Mouse (Mus musculus): ENCODE results near the gene Cpne9. TPM values are rescaled to one million over a fixed set of nuclear protein-coding genes. Genes with fewer than 3 reads are reported as not detected.

Gene Cpne9
- polyA plus RNA-seq, 1 experiment from 2014 or later: 2.6 TPM

DNA sequence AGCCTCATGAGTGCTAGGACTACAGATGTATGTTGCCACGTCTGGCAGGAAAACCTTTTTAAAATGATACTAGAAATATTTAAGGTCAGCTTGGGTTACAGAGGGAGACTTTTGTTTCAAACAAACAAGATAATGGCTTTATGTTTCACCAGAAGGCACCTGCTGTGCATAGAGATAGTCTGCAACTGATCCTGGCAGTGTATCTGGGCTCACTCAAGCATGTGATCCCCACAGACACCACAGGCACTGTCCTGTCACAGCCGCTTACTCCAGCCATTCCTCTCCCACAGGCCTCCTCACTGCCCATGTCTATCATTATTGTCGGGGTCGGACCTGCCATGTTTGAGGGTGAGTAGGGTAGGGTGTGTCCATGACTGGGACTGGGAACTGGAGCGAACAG lies 19.2 kb downstream of the Cpne9 start:
- Histone ChIP-seq H3K4me3 (ENCODE audit: low read depth, low read length) (no peak overlapping the region), H3K4me1 (ENCODE audit: control insufficient read depth, insufficient read depth, low read length) (no peaks in the 10 kb centered on the region), H3K27ac (ENCODE audit: low read depth, low read length) (no peak overlapping the region), H3K27me3 (ENCODE audit: control insufficient read depth, insufficient read depth, low read length) (no peaks in the 10 kb centered on the region), H3K36me3 (ENCODE audit: control insufficient read depth, insufficient read depth, low read length) (no peaks in the 10 kb centered on the region), H3K9me3 (ENCODE audit: control insufficient read depth, low read length) (no peaks in the 10 kb centered on the region), H3K9ac (replicated peaks; ENCODE audit: low read depth, low read length) (no peak overlapping the region), H3K4me2 (ENCODE audit: low read depth, low read length) (no peak overlapping the region)
- 84% methylated on average over 5 of the region's 5 CpGs for WGBS
- ATAC-seq (ENCODE audit: low read depth): no peak

DNA sequence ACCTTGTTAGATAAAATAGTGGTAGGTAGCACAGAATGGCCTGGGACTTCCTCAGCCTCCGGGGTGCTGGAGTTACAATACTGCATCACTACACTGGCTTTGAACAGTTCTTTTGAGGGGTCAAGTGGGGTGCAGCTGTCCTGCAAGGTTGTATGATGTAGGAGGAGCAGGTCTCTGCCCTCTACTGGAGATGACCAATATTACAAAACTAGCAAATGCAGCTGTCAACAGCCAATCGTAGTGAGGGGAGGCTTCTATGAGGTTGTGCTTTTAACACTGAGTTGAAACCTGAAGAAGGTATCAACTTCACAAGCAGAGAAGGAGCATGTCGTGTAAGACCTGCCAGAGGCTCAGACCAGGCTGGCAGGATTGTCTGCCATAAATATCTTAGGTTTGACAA lies 20.2 kb downstream of the Cpne9 start:
- no peak overlapping the region for H3K4me3 ChIP-seq (ENCODE audit: low read depth, low read length)
- no peak overlapping the region for H3K9ac ChIP-seq (replicated peaks; ENCODE audit: low read depth, low read length)
- H3K27ac ChIP-seq (ENCODE audit: low read depth, low read length): no peak overlapping the region
- WGBS: 28% methylated on average over 3 of the region's 3 CpGs
- H3K9me3 ChIP-seq (ENCODE audit: control insufficient read depth, low read length): no peaks in the 10 kb centered on the region
- H3K36me3 ChIP-seq (ENCODE audit: control insufficient read depth, insufficient read depth, low read length): no peaks in the 10 kb centered on the region
- no peaks in the 10 kb centered on the region for H3K4me1 ChIP-seq (ENCODE audit: control insufficient read depth, insufficient read depth, low read length)
- no peak overlapping the region for H3K4me2 ChIP-seq (ENCODE audit: low read depth, low read length)
- H3K27me3 ChIP-seq (ENCODE audit: control insufficient read depth, insufficient read depth, low read length): 0 out of 2 replicates have a peak, but pooled peaks cover 2% of the 10 kb centered on the region
- no peak for ATAC-seq (ENCODE audit: low read depth)

DNA sequence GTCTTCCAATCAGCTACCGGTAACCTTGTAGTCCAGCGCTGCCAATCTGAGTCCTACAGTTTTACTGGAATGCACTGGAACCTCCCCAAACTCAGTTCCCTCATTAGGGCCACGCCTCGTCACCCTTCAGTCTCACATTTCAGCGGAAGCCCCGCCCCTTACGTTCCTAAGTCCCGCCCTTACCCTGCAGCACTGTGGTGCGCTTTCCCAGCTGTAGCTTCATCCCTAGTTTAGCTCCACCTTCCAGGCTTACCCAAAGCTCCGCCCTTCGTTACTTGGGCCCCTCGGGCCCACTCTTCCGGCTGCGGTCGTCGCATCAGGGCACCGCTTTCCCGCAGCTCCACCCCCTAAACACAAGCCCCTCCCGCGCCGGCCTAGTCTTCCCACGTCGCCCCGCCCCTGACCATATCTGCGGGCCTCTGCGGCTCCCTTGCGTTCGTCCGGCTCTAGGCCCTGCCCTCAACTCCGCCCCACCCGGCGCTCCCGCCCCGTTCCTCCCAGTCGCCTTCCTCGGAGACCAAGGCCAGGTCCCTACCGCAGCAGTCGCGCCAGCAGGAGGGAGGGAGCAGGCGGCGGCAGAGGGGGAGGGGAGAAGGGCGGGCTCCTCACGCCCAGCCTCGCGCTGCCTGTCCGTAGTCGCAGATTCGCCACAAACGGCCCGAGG lies 24.3 kb downstream of the Cpne9 start:
- WGBS: under 1% methylated on average over 46 of the region's 50 CpGs
- peak overlapping the region; percentile 97 for H3K27ac ChIP-seq (ENCODE audit: low read depth, low read length)
- H3K9ac ChIP-seq (replicated peaks; ENCODE audit: low read depth, low read length): peak overlapping the region; percentile 83
- peak overlapping the region; percentile 92 for H3K4me3 ChIP-seq (ENCODE audit: low read depth, low read length)
- peak; percentile 98 for ATAC-seq (ENCODE audit: low read depth)
- H3K4me2 ChIP-seq (ENCODE audit: low read depth, low read length): peak overlapping the region; percentile 99
- no peaks in the 10 kb centered on the region for H3K9me3 ChIP-seq (ENCODE audit: control insufficient read depth, low read length)
- no peaks in the 10 kb centered on the region for H3K36me3 ChIP-seq (ENCODE audit: control insufficient read depth, insufficient read depth, low read length)
- peaks cover 11% of the 10 kb centered on the region for H3K4me1 ChIP-seq (ENCODE audit: control insufficient read depth, insufficient read depth, low read length)
- H3K27me3 ChIP-seq (ENCODE audit: control insufficient read depth, insufficient read depth, low read length): 0 out of 2 replicates have a peak, but pooled peaks cover 2% of the 10 kb centered on the region

DNA sequence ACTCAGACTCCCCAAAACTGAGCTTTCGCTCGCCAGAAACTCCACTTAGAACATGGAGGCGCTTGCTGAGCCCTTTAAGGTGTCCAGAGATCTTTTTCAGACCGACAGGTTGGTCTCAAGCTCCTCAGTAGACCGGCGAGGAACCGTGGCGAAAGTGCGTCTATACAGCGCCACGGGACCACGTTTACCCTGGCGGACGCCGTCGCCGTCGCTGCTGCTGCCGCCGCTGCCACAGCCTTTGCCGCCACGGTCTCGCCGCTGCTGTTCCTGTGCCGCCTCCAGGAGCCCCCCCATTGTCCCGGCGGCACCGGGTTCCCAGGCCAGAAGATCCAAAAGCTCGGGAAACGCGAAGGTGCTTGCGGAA lies 24.9 kb downstream of the Cpne9 start, which contains the start of gene Brpf1:
Gene Brpf1 (plus strand): TSS at position 152 of the 364 bp plus-strand sequence.
- peak; percentile 69 for ATAC-seq (ENCODE audit: low read depth)
- peak within 1 kb of the TSS; percentile 99 for H3K4me2 ChIP-seq (ENCODE audit: low read depth, low read length)

DNA sequence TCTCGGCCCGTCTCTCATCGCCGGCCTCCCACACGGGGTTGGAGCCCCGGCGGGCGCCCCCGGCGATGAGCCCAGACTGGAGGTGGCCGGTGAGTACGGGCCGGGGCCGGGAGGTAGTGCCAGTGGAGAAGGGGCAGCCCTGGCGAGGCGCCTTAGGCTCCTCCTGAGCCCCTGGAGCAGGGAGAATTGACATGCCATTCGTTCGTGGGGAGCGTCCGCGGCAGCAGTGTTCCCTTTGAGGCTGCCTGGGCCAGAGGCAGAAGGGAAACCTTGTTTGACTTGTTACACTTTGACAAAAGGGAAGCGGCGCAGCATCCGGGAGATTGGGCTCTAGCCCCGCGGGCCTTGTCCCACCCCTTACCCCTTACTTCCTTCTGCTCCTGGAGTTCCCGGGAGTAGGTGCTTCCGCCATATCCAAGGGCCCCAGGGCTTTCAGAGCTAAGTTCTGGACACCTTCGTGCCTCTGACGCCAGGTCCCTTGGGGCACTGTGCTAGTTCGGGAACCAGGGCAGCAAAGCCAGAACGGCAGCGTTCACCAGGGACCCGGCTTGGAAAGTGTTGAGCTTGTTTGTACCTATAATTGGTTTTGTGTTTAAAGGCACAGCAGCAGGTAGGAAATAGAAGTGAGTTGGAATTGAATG lies 25.5 kb downstream of the Cpne9 start:
- 0 out of 2 replicates have a peak, but pooled peaks cover 2% of the 10 kb centered on the region for H3K36me3 ChIP-seq (ENCODE audit: control insufficient read depth, insufficient read depth, low read length)
- H3K4me2 ChIP-seq (ENCODE audit: low read depth, low read length): peak overlapping the region; percentile 99
- peak overlapping the region; percentile 83 for H3K9ac ChIP-seq (replicated peaks; ENCODE audit: low read depth, low read length)
- peak; percentile 3; the same call in 1 of the 2 replicates for ATAC-seq (ENCODE audit: low read depth)
- H3K27me3 ChIP-seq (ENCODE audit: control insufficient read depth, insufficient read depth, low read length): 0 out of 2 replicates have a peak, but pooled peaks cover 2% of the 10 kb centered on the region
- WGBS: 1% methylated on average over 29 of the region's 34 CpGs
- H3K27ac ChIP-seq (ENCODE audit: low read depth, low read length): peak overlapping the region; percentile 97
- peaks cover 11% of the 10 kb centered on the region for H3K4me1 ChIP-seq (ENCODE audit: control insufficient read depth, insufficient read depth, low read length)
- peak overlapping the region; percentile 92 for H3K4me3 ChIP-seq (ENCODE audit: low read depth, low read length)
- no peaks in the 10 kb centered on the region for H3K9me3 ChIP-seq (ENCODE audit: control insufficient read depth, low read length)

More for the DNA sequence above, 24.9 kb downstream of the Cpne9 start, which contains the start of gene Brpf1:
- peaks cover 11% of the 10 kb centered on the region for H3K4me1 ChIP-seq (ENCODE audit: control insufficient read depth, insufficient read depth, low read length)
- WGBS: under 1% methylated on average over 32 of the region's 32 CpGs
- peak within 1 kb of the TSS; percentile 97 for H3K27ac ChIP-seq (ENCODE audit: low read depth, low read length)
- peak within 1 kb of the TSS; percentile 92 for H3K4me3 ChIP-seq (ENCODE audit: low read depth, low read length)
- peak within 1 kb of the TSS; percentile 83 for H3K9ac ChIP-seq (replicated peaks; ENCODE audit: low read depth, low read length)
- H3K36me3 ChIP-seq (ENCODE audit: control insufficient read depth, insufficient read depth, low read length): no peaks in the 10 kb centered on the region
- 0 out of 2 replicates have a peak, but pooled peaks cover 2% of the 10 kb centered on the region for H3K27me3 ChIP-seq (ENCODE audit: control insufficient read depth, insufficient read depth, low read length)
- H3K9me3 ChIP-seq (ENCODE audit: control insufficient read depth, low read length): no peaks in the 10 kb centered on the region

DNA sequence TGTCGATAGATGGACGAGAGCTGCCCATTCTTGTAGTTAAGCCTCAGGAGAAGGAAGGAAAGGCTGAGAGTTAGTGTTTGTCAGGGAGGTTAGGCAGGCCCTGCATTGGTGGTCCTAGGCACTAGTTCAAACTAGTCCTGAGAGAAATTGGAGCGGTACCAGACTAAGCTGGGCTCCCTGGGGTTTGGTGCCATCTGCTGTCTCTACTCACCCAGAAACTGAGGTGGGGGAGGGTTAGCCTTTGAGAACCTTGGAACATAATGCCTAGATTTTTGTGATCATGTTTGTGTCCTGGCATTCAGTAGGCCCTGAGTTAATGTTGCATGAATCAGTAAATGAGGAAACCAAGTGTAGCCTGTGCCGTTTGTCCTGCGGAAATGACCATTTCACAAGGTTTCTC lies 26.0 kb downstream of the Cpne9 start:
- Histone ChIP-seq H3K36me3 (ENCODE audit: control insufficient read depth, insufficient read depth, low read length) (0 out of 2 replicates have a peak, but pooled peaks cover 4% of the 10 kb centered on the region), H3K27me3 (ENCODE audit: control insufficient read depth, insufficient read depth, low read length) (0 out of 2 replicates have a peak, but pooled peaks cover 2% of the 10 kb centered on the region), H3K4me3 (ENCODE audit: low read depth, low read length) (peak overlapping the region; percentile 92), H3K27ac (ENCODE audit: low read depth, low read length) (no peak overlapping the region), H3K9ac (replicated peaks; ENCODE audit: low read depth, low read length) (peak overlapping the region; percentile 83), H3K4me2 (ENCODE audit: low read depth, low read length) (peak overlapping the region; percentile 99), H3K9me3 (ENCODE audit: control insufficient read depth, low read length) (no peaks in the 10 kb centered on the region), H3K4me1 (ENCODE audit: control insufficient read depth, insufficient read depth, low read length) (peaks cover 11% of the 10 kb centered on the region)
- 23% methylated on average over 5 of the region's 5 CpGs for WGBS
- no peak for ATAC-seq (ENCODE audit: low read depth)

DNA sequence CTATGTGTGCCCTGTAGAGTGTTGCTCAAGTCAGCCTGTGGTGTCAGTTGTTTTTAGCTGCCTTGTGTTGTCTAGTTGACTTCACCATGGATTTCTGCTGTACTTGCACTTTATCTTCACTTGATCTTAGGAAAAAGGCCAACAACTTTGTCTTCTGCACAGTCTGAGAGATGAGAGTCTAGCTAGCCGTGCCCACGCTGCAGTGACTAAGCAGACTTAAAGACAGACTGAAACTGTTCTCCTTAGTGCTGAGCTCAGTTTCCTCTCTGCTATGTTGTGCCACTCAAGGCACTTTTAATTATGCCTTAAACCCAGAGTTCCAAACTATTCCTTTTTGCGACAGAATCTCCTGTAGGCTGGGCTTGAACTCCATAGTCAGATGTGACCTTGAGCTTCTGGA lies 33.9 kb downstream of the Cpne9 start:
- Histone ChIP-seq H3K9me3 (ENCODE audit: control insufficient read depth, low read length) (no peaks in the 10 kb centered on the region), H3K27ac (ENCODE audit: low read depth, low read length) (no peak overlapping the region), H3K4me3 (ENCODE audit: low read depth, low read length) (no peak overlapping the region), H3K9ac (replicated peaks; ENCODE audit: low read depth, low read length) (no peak overlapping the region), H3K4me2 (ENCODE audit: low read depth, low read length) (no peak overlapping the region), H3K27me3 (ENCODE audit: control insufficient read depth, insufficient read depth, low read length) (no peaks in the 10 kb centered on the region), H3K36me3 (ENCODE audit: control insufficient read depth, insufficient read depth, low read length) (peaks cover 73% of the 10 kb centered on the region), H3K4me1 (ENCODE audit: control insufficient read depth, insufficient read depth, low read length) (no peaks in the 10 kb centered on the region)
- whole genome bisulfite sequencing: 97% methylated on average over 3 of the region's 3 CpGs
- ATAC-seq (ENCODE audit: low read depth): no peak

DNA sequence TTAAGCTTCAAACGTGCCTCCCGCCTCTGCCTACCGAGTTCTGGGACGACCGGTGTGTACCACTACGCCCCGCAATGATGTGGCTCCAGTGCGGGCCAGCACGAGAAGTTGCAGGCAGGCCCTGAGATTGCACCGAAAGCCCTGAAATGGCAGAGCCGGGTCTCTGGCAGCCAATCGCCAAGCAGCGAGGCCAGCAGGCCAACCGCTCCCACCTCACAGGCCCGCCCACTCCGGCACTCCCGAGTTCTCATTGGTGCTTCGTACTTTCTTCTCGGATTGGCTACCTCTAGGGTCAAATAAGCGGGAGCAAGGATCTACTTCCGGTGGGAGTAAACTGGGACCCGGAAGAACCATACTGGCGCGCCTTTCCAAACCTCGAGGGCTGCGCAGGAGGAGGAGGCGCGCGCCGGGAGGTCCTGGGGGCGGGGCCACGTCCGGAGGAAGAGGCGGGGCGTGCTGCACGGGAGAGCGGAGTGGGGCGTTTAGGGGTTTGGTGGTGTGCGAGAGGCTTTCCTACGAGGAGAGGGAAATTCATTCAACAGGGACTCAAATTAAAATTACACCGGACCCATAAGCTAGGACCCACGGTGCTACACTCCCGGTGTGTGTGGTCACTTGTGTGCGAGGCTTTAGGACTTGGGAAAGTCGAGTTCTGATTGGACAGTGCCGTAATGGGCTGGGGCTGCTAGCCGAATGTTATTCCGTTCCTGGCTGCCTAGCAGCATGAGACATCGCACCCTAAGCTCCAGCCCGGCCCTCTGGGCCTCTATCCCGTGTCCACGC lies 44.6 kb downstream of the Cpne9 start, which contains the start of gene Ogg1:
Gene Ogg1 (plus strand): TSS at position 440 of the 783 bp plus-strand sequence.
- Histone ChIP-seq H3K36me3 (ENCODE audit: control insufficient read depth, insufficient read depth, low read length) (peaks cover 26% of the 10 kb centered on the region), H3K27ac (ENCODE audit: low read depth, low read length) (peak within 1 kb of the TSS; percentile 82), H3K4me1 (ENCODE audit: control insufficient read depth, insufficient read depth, low read length) (peaks cover 4% of the 10 kb centered on the region; the same call in 1 of the 2 replicates), H3K27me3 (ENCODE audit: control insufficient read depth, insufficient read depth, low read length) (no peaks in the 10 kb centered on the region), H3K4me2 (ENCODE audit: low read depth, low read length) (peak within 1 kb of the TSS; percentile 93), H3K9ac (replicated peaks; ENCODE audit: low read depth, low read length) (peak within 1 kb of the TSS; percentile 69), H3K4me3 (ENCODE audit: low read depth, low read length) (peak within 1 kb of the TSS; percentile 44), H3K9me3 (ENCODE audit: control insufficient read depth, low read length) (no peaks in the 10 kb centered on the region)
- WGBS: under 1% methylated on average over 52 of the region's 52 CpGs
- peak; percentile 98 for ATAC-seq (ENCODE audit: low read depth)
